Mouse (Mus musculus) urinary bladder, postnatal 25 days (tissue): Measurements from ENCODE around the gene Plg.

ENCODE experiments used
- DNase-seq: peaks from one replicate; pipeline ENCODE4 v3.0.0; 2022; ENCODE audit warnings: low spot score

The Plg gene

GRCm38 (mm10) chr17:12377981-12378705, at the start of gene Plg:
Gene Plg, plus strand, starts transcription at chr17:12378608.
- no peak for DNase-seq

DNA sequence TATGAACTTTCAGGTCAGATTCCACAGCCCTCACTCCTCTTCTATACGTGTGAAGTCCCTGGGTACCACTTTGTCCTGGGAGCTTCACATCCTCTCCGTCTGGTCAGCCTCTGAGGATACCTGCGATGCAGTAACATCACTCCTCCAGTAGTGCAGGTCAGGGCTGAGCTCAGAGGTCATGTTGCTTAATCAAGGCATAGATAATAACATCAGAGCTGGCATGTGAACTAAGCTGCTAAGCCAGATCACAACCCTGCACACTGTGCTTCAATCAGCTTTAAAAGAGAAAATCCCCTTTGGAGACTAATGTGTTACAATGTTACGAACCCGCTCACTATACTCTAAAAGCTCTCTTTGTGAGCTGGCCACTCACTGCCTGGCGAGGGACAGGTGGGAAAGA, 43.3 kb upstream of the Plg start:
- no peak for DNase-seq

DNA sequence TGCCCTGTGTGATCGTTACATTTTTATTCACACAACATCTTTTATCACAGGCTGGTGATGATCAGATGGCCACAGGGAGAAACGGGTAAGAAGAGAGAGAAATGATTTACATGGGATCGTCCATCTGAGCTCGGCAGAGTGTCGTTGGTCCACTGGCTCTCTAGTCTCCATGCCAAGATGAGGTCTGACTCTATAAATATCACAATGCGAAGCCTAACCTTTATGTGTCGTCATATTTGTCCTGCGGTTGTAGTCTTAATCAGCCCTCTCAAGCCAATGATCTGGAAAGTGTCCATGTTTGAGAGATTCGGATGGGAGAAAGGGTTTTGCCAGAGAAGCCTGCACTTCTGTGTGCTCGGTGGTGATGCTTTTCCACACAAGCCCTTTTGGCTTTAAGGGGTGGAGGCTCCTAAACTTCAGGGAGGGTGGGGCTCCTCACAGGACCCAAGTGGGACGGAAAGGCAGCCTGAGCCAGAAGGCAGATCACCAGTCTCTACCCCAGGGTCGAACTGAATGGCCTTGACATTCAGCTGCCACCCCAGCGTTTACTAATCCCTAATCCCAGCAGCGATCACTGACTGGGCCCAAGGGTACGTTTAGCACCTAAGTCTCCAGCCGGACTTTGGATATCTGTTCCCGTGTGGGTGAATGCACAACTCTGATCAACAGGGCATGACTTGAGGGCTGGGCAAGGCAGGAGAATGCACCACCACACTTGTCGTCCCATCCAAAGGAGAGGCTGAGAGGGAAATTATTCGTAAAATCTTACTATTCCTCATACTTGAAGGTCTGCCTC, 42.1 kb upstream of the Plg start:
- no peak for DNase-seq

GRCm38 (mm10) chr17:12337156-12337555, 41.3 kb upstream of the Plg start:
- no peak for DNase-seq

DNA sequence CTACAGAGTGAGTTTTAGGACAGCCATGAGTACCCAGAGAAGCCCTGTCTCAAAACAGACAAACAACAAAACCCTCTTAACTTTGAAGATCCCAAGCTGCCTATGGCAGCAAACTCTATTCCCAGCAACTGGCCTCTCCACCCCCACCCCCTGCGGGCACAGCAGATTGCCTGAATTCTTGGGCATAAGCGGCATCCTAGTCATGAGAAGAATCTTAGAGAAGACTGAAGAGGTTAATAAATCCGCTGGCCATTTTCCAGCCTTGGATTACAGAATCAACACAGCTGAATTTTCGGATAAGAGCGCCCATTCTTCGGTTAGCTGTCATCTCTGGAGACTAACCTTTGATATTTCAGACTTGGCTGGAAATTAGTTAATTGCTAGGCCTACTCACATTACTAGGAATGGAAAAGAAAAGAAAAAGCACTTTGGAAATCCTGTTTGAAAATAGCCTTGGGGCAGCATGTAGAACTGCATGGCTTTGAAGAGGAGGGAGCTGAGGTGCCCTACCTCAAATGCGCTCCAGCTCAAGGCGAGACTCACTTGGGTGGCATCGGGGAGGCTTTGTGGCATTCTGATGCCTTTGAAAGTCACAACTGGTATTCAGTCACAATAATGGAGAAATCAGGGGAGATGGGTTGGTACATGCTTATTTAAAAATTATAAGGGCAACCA, 34.6 kb upstream of the Plg start:
- DNase-seq: no peak

DNA sequence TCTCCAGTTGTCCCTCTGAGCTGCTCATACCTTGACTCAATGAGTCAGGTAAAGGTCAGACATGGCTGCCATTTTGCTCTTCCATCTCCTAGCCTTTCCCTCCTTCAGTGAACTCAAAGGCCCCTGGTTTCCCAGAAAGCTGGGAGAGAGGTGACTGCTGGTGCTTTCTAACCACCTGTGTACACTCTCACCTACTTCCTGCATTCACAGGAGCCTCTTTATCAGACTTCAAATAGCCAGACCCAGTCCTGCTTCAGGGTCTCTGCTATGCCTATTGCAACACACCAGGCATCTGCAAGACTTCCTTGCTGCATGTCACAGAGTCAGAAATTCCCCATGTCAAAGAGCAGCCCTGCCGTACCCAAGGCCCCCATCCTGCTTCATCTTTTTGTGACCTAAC, 30.9 kb upstream of the Plg start:
- no peak for DNase-seq

GRCm38 (mm10) chr17:12351564-12351963, 26.8 kb upstream of the Plg start:
- no peak for DNase-seq

GRCm38 (mm10) chr17:12352781-12353180, 25.6 kb upstream of the Plg start:
- no peak for DNase-seq

DNA sequence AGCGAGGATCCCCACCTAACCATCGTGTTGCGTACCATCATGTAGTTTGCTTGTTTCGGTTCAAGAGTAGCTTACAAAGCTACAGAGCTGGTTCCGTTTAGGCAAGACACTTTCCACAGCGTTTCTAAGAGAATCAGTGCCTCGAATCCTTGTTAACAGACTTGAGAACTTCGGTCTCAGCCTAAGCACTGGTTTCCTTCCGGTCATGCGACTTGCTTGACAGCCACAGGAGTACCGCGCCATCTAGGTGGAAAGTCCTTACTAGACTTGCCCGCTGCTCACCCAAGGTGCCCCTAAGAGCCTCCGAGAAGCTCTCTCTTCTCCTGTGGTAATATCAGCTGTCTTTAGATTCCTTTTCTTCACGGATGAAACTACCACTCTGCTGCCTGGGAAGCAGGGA, 18.5 kb upstream of the Plg start:
- DNase-seq: no peak

- DNase-seq: no peak
Measured at GRCm38 (mm10) chr17:12363601-12364425, 14.6 kb upstream of the Plg start.

- DNase-seq: no peak
Measured at GRCm38 (mm10) chr17:12364426-12364735, 14.0 kb upstream of the Plg start.

DNA sequence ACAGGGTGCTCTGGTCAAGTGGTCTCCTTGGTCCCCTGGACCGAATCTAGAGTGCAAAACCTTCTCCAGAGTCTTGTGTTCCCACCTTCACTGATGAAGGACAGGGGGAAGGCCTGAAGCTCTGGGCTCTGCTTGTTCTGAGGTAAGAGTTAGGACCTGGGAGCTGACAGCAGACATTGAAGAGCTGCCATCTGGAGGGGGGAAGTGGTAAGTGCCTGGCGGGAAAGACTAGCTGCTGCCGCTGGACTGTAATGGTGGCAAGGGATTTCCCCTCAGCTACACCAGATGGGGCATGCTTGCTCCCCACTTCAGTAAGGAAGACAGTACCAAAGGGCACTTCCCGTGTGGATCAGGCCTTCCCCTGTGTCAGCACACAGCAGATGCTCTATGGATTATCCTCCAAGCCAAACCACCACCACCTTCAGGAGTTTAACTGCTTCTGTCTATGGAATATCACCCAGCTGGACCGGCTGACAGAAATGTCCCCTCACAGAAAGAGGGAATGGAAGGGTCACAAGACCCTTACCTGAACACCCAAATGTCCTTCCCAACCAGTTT, 11.0 kb upstream of the Plg start:
- peak; percentile 38 for DNase-seq

GRCm38 (mm10) chr17:12369393-12369792, 9.0 kb upstream of the Plg start:
- DNase-seq: no peak

GRCm38 (mm10) chr17:12370289-12370688, 8.1 kb upstream of the Plg start:
- DNase-seq: no peak

DNA sequence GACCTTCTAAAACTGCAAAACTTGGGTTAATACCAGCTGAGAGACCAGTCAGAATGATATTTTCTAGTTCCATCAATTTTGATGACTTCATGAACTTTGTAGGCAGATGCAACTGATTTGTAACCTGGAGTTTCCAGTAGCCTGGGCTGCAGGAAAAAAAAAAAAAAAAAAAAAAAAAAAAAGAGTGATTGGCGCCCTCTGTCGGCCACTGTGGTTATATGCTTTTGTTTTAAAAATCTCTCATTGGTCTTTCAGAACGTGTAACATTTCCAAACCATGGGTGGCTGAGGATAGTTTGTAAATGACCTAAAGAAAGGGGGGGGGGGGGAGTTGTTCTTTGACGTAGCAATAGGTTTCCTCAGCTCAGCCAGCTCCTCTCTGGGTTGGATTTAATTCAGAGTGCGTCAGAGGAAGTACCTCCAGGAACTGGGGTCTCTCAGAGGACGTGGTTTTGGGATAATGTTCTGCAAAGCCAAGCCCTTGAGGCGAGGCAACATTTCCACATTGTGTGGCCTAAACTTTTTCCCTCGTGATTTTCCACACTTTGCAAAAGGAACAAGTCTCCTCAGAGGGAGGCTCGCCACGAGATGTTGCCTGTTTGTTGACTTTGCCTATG, 7.0 kb upstream of the Plg start:
- DNase-seq: no peak

- peak; percentile 73 for DNase-seq
Measured at GRCm38 (mm10) chr17:12372021-12372420, 6.4 kb upstream of the Plg start.

DNA sequence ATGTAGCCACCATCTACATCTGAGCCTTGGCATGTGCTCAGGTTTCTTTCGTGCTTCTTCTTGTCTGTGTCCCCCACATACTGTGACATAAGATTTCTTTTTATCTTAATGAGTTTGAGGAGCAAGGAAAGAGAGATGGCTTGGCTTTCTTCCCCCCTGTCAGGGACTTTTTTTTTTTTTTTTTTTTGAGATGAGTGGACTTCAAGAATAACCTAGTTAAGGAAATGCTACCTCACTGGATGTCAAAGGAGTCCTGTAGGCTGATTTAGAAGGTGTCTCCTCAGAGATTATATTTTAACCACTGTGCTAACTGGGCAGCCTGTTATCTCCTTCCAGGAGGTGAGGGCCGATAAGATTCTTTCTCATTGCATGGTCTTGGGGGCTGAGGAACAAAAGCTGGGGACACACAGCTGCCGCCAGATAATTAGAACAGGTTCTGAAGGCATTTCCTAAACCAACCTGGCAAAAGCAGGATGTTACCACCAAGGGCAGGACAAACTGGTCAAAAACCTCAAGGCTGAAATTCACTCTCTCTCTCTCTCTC, 4.7 kb upstream of the Plg start:
- DNase-seq: no peak

- DNase-seq: no peak
Measured at GRCm38 (mm10) chr17:12380287-12380686, 1.9 kb downstream of the Plg start.

DNA sequence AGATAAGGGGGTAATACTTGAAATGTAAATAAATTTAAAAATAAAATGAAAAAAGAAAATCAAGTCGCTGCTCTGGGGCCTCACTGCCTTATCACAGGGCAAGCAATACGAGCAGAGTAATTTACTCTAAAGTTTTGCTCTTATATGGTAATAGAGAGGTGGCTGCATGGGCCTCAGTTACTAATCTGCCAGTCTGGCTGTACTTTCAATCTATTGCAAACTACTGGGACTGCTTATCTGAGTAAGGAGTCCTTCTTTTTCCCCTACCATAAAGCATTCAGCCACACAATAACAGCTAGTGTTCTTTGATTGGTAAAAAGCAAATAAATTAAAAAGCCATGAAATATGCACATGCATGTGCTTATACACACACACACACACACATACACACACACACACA, 3.2 kb downstream of the Plg start:
- no peak for DNase-seq

DNA sequence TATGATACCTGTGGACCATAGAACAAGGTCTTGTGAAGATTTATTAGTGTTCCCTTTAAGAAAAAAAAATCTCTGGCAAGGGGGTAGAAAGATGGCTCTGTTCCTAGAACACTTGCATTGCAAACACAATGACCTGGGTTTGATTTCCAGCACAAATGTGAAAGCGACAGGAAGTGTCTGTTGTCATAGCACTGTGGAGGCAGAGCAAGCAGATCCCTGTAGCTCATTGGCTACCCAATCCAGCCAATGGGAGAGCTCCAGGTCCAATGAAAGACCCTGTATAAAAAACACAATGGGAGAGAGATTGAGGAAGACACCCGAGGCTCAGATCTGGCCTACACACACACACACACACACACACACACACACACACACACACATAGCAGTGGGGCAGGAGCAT, 4.1 kb downstream of the Plg start:
- DNase-seq: no peak

DNA sequence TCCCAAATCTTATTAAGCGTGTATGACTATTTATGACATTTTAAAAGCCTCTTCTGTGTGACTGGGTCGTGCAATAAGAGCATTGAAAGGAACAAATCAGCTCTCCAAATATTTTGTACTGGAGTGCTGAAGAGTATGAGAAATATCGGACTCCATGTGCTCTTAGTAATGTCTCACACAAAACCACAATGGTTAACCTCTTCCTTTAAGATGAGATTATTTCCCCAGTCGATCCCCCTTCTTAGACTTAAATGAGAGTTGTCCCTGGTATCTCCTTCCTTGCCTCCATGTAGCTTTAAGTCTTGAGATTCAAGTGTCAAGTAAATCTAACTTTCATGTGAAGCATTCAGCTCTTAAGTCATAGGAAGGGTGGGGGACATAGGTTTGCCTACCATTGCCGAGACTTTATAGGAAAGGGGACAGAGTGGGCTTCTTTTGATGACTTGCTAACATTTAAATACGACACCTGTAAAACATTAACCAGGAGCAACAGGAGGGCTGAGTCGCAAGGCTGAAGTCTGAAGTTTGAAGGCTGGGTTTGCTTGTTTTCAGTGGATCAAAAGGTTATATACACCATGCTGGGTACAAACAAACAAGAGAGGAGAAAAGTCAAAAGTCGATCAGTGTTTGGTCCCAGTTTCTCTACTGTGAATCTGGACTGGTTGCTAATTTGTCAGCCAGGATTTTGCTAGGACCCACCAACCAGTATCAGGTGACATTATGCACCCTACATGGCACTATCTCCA, 6.8 kb downstream of the Plg start:
- DNase-seq: no peak
